ENCODE assay signal across 8 mouse cellular contexts in the genomic region with DNA sequence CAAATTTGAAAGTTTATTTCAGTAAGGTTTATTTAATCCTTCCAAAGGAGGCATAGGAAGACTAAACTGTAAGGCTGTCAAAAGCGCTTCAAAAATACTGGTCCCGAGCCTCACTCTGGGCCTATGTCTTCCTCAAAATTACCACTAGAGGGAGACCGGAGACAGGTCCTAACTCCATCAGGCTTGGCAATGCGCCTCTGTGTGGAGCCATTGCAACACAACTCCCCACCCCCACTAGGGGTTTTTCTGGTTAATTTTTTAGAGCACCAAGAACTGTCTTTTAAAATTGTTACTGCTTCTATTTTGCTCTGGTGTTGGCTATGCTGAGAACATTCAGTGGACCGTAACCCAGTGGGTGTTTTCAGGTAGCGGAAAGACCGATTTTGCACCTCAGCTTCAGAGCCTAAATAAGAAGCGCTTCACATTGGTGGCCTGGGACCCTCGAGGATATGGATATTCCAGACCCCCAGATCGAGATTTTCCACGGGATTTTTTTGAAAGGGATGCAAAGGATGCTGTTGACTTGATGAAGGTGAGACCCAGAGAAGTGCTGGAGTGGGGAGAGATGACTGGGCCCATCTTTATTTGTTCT. TPM values are rescaled to one million over a fixed set of nuclear protein-coding genes. Genes with fewer than 3 reads are reported as not detected.
DNase-seq lines count a peak whose midpoint lies in the region; ATAC-seq and TF ChIP-seq lines count a peak whose summit lies in the region.

No protein-coding gene starts in this region.

- no peak overlapping the region for H3K27ac ChIP-seq in hindbrain, postnatal 0 days
- no peak overlapping the region for H3K27ac ChIP-seq in left cerebral cortex, adult 2 months

- intact Hi-C loops in left cerebral cortex, adult 2 months (cut with DNase I): loop anchor here (1.0 to 10.0 kb wide), 3 partner anchors 109 to 591 kb away; a partner anchor contains a TSS

- H3K9ac ChIP-seq in hindbrain, postnatal 0 days (replicated peaks; ENCODE audit: low read length): no peak overlapping the region

- DNase-seq in T-cell, adult 2 months (ENCODE audit: low spot score): peak; percentile 71
- peak; percentile 73 to 89 for DNase-seq in cerebellum, postnatal 25 days
- peak; percentile 84 for DNase-seq in gastrocnemius, adult 18-20 months (ENCODE audit: low spot score)
- peak; percentile 95 for DNase-seq in hindbrain, postnatal 0 days (ENCODE audit: low spot score)
- peak; percentile 73 for DNase-seq in left cerebral cortex, adult 2 months (ENCODE audit: extremely low spot score in 1 of 2, low spot score in 2 of 2)
- peak; percentile 81 to 82 for DNase-seq in right cerebral cortex, adult 2 months (ENCODE audit: low spot score in 2 of 2)
- DNase-seq in urinary bladder, postnatal 4 days (ENCODE audit: low spot score in 2 of 2): peak; percentile 66 to 79

- 0 out of 2 replicates have a peak, but pooled peaks cover 5% of the 10 kb centered on the region for H3K36me3 ChIP-seq in hindbrain, postnatal 0 days (ENCODE audit: insufficient read depth, low read length)

- ATAC-seq in hindbrain, postnatal 0 days: peak; percentile 95
- ATAC-seq in megakaryocyte, adult 5-6 weeks (ENCODE audit: poor library complexity, severe bottlenecking): peak; percentile 78

- peak; percentile 96 for TF ChIP-seq CTCF in hindbrain, postnatal 0 days (IDR thresholded peaks at IDR 0.05; ENCODE audit: low read depth)
- TF ChIP-seq CTCF in left cerebral cortex, adult 2 months (IDR thresholded peaks at IDR 0.05): peak; percentile 94

- H3K4me2 ChIP-seq in hindbrain, postnatal 0 days (ENCODE audit: low read depth, low read length): no peak overlapping the region

- H3K9me3 ChIP-seq in hindbrain, postnatal 0 days (ENCODE audit: low read length): no peaks in the 10 kb centered on the region

- H3K4me3 ChIP-seq in hindbrain, postnatal 0 days (ENCODE audit: low read length): no peak overlapping the region
- no peak overlapping the region for H3K4me3 ChIP-seq in left cerebral cortex, adult 2 months

- no peaks in the 10 kb centered on the region for H3K27me3 ChIP-seq in hindbrain, postnatal 0 days (ENCODE audit: insufficient read depth, low read length)

- no peaks in the 10 kb centered on the region for H3K4me1 ChIP-seq in hindbrain, postnatal 0 days (ENCODE audit: insufficient read depth, low read length)

- WGBS in hindbrain, postnatal 0 days: 38% methylated on average over 11 of the region's 11 CpGs

RNA-seq across cellular contexts. Expression of a gene that starts 9.1 kb away (rescaled TPM):
- total RNA-seq in gastrocnemius, adult 18-20 months (2021): 10 to 100 TPM; 23.7 to 25.8 TPM
- total RNA-seq in hindbrain, postnatal 0 days (2014; rRNA removed): 42.0 and 60.7 TPM in 2 replicates
- polyA plus RNA-seq in hindbrain, postnatal 0 days (2015; fragmentation: Nextera tagmentation; extraction: Ambion mirVana): 50.4 and 57.3 TPM in 2 replicates
- 10 to 100 TPM; 41.8 to 45.8 TPM for total RNA-seq in left cerebral cortex, adult 2 months (2021)
- total RNA-seq in megakaryocyte, adult 5-6 weeks (2015): 33.3 and 47.8 TPM in 2 replicates
- total RNA-seq in megakaryocyte, adult 5-6 weeks (2017): 13.9 and 17.1 TPM in 2 replicates

RNA-seq across cellular contexts. Expression of a gene that starts 31.3 kb away (rescaled TPM):
- total RNA-seq in gastrocnemius, adult 18-20 months (2021): 10 to 100 TPM; 10.0 to 17.1 TPM
- total RNA-seq in hindbrain, postnatal 0 days (2014; rRNA removed): 6,578 and 6,630 TPM in 2 replicates
- 3,263 and 3,562 TPM in 2 replicates for polyA plus RNA-seq in hindbrain, postnatal 0 days (2015; fragmentation: Nextera tagmentation; extraction: Ambion mirVana)
- 100 to 1,000 TPM; 768 to 774 TPM for total RNA-seq in left cerebral cortex, adult 2 months (2021)
- 11.6 and 12.8 TPM in 2 replicates for total RNA-seq in megakaryocyte, adult 5-6 weeks (2015)
- total RNA-seq in megakaryocyte, adult 5-6 weeks (2017): 21.4 and 34.0 TPM in 2 replicates

RNA-seq across cellular contexts. Expression of a gene that starts 43.9 kb away (rescaled TPM):
- 100 to 1,000 TPM; 167 to 256 TPM for total RNA-seq in gastrocnemius, adult 18-20 months (2021)
- total RNA-seq in hindbrain, postnatal 0 days (2014; rRNA removed): 45.1 and 60.8 TPM in 2 replicates
- 50.7 and 52.1 TPM in 2 replicates for polyA plus RNA-seq in hindbrain, postnatal 0 days (2015; fragmentation: Nextera tagmentation; extraction: Ambion mirVana)
- 10 to 100 TPM; 31.9 to 37.3 TPM for total RNA-seq in left cerebral cortex, adult 2 months (2021)
- total RNA-seq in megakaryocyte, adult 5-6 weeks (2015): 16.8 and 17.8 TPM in 2 replicates
- 19.6 and 19.8 TPM in 2 replicates for total RNA-seq in megakaryocyte, adult 5-6 weeks (2017)

RNA-seq across cellular contexts. Expression of a gene that starts 44.4 kb away (rescaled TPM):
- 1 to 10 TPM; 2.7 to 3.2 TPM for total RNA-seq in gastrocnemius, adult 18-20 months (2021)
- 6.4 and 7.8 TPM in 2 replicates for total RNA-seq in hindbrain, postnatal 0 days (2014; rRNA removed)
- polyA plus RNA-seq in hindbrain, postnatal 0 days (2015; fragmentation: Nextera tagmentation; extraction: Ambion mirVana): 4.5 and 4.8 TPM in 2 replicates
- 1 to 10 TPM; 5.8 to 6.9 TPM for total RNA-seq in left cerebral cortex, adult 2 months (2021)
- total RNA-seq in megakaryocyte, adult 5-6 weeks (2015): 45.6 and 50.8 TPM in 2 replicates
- total RNA-seq in megakaryocyte, adult 5-6 weeks (2017): 56.9 and 57.3 TPM in 2 replicates

Comparison
In these comparisons a context has a peak if more than half of its experiments do, and no peak if none do; other contexts are left out.
1. RNA of a gene that starts 31.3 kb away (total RNA-seq): 6,578 to 6,630 TPM in hindbrain, postnatal 0 days and 768 to 774 TPM in left cerebral cortex, adult 2 months; 11.6 to 34.0 TPM in megakaryocyte, adult 5-6 weeks and 10.0 to 17.1 TPM in gastrocnemius, adult 18-20 months; every median in the first group is over 10 times any median in the second.
2. Peak in every context shown above with its lines, with median percentiles within 50 percentile points of each other: DNase-seq.